Mouse (Mus musculus): Measurements from ENCODE around the gene 6330409D20Rik. TPM values are rescaled to one million over a fixed set of nuclear protein-coding genes. Genes with fewer than 3 reads are reported as not detected.

6330409D20Rik gene
- polyA plus RNA-seq, 1 experiment from 2014 or later = 3.2 TPM

DNA sequence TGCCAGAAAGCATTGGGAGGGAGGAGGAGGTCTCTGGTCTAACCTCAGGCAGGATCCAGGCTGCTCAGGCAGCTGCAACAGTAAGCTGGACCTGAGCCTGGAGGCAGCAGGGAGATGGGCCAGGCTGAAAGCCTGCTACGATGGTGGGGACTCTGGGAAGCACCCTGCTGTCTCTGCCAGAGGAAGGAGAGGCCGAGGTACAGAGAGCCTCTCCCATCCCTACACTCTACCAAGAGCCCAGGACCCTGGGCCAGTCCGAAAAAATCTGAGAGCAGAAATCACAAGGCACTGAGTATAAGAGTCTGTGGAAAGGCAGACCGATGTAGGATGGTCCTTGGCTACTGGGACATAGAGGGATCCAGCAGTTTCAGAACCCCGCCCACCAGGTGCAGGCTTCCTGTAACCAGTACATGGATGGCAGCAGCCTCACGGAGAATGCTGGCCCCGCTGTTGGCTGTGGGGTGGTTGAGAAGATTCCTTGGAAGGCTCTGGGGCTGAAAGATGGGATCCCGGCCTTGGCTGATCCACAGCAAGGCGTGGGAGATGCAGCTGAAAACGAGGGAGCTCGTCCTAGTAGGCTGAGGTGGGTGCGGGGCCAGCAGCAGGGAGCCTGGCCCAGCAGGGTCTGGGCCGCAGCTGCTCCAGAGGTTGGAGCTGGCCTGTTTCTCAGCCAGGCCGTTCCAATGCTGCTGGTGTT is 57.9 kb downstream of the 6330409D20Rik start:
- H3K9me3 ChIP-seq (ENCODE audit: control insufficient read depth, low read length) = no peaks in the 10 kb centered on the region
- H3K9ac ChIP-seq (replicated peaks; ENCODE audit: low read length) = 0 out of 2 replicates have a peak overlapping the region, but pooled peaks have one; percentile 9
- H3K4me3 ChIP-seq (replicated peaks; ENCODE audit: low read depth, low read length) = no peak overlapping the region
- 83% methylated on average over 14 of the region's 14 CpGs for WGBS
- no peaks in the 10 kb centered on the region for H3K27me3 ChIP-seq (ENCODE audit: control insufficient read depth, insufficient read depth, low read length)
- no peak overlapping the region for H3K27ac ChIP-seq (replicated peaks; ENCODE audit: low read depth, low read length)
- ATAC-seq (ENCODE audit: low FRiP score, low TSS enrichment) = no peak
- H3K4me1 ChIP-seq (ENCODE audit: control insufficient read depth, insufficient read depth, low read length) = no peaks in the 10 kb centered on the region
- H3K4me2 ChIP-seq (ENCODE audit: low read length) = no peak overlapping the region
- peaks cover 54% of the 10 kb centered on the region for H3K36me3 ChIP-seq (ENCODE audit: control insufficient read depth, insufficient read depth, low read length)
- DNase-seq = no peak

MicroRNA genes within 50 kb of the gene (microRNA counts, 519-probe panel; counts per million panel counts)
- not detected for microRNA mmu-miR-2861

Small RNAs within 50 kb of the gene (microRNA-seq; reads per million reads assigned to microRNA genes)
- gene Mir2861 = not detected
- gene Mir3960 = not detected
- gene Mir8093 = not detected

Other genes with a start within 250 kb of the 6330409D20Rik start
- gene Fam102a, start 205.7 kb downstream of the 6330409D20Rik start, polyA plus RNA-seq (2014; fragmentation: Nextera tagmentation; extraction: Ambion mirVana) = 6.9 and 7.8 TPM in 2 replicates
- 138 and 165 TPM in 2 replicates for gene Dpm2, start 170.2 kb downstream of the 6330409D20Rik start, polyA plus RNA-seq (2014; fragmentation: Nextera tagmentation; extraction: Ambion mirVana)
- gene Pip5kl1, start 166.2 kb downstream of the 6330409D20Rik start, polyA plus RNA-seq (2014; fragmentation: Nextera tagmentation; extraction: Ambion mirVana) = 7.1 and 11.5 TPM in 2 replicates
- 0.29 and 1.3 TPM in 2 replicates for gene 9430097D07Rik, start 165.3 kb downstream of the 6330409D20Rik start, polyA plus RNA-seq (2014; fragmentation: Nextera tagmentation; extraction: Ambion mirVana)
- gene St6galnac4, start 153.9 kb downstream of the 6330409D20Rik start, polyA plus RNA-seq (2014; fragmentation: Nextera tagmentation; extraction: Ambion mirVana) = 20.1 and 24.8 TPM in 2 replicates
- 7.6 and 10.2 TPM in 2 replicates for gene St6galnac6, start 141.3 kb downstream of the 6330409D20Rik start, polyA plus RNA-seq (2014; fragmentation: Nextera tagmentation; extraction: Ambion mirVana)
- gene Ak1, start 119.3 kb downstream of the 6330409D20Rik start, polyA plus RNA-seq (2014; fragmentation: Nextera tagmentation; extraction: Ambion mirVana) = 69.2 and 76.2 TPM in 2 replicates
- 13.5 and 23.8 TPM in 2 replicates for gene Eng, start 94.4 kb downstream of the 6330409D20Rik start, polyA plus RNA-seq (2014; fragmentation: Nextera tagmentation; extraction: Ambion mirVana)
- 15.3 and 15.6 TPM in 2 replicates for gene Fpgs, start 36.9 kb downstream of the 6330409D20Rik start, polyA plus RNA-seq (2014; fragmentation: Nextera tagmentation; extraction: Ambion mirVana)
- gene Cdk9, start 27.9 kb downstream of the 6330409D20Rik start, polyA plus RNA-seq (2014; fragmentation: Nextera tagmentation; extraction: Ambion mirVana) = 61.4 and 76.5 TPM in 2 replicates
- 45.8 and 45.9 TPM in 2 replicates for gene Sh2d3c, start 20.0 kb downstream of the 6330409D20Rik start, polyA plus RNA-seq (2014; fragmentation: Nextera tagmentation; extraction: Ambion mirVana)
- 50.5 and 51.1 TPM in 2 replicates for gene Tor2a, start 16.2 kb upstream of the 6330409D20Rik start, polyA plus RNA-seq (2014; fragmentation: Nextera tagmentation; extraction: Ambion mirVana)
- 0.41 and 0.80 TPM in 2 replicates for gene Ttc16, start 34.6 kb upstream of the 6330409D20Rik start, polyA plus RNA-seq (2014; fragmentation: Nextera tagmentation; extraction: Ambion mirVana)
- gene Ptrh1, start 34.8 kb upstream of the 6330409D20Rik start, polyA plus RNA-seq (2014; fragmentation: Nextera tagmentation; extraction: Ambion mirVana) = 3.5 TPM in 2 replicates
- 0.38 and 0.39 TPM in 2 replicates for gene Cfap157, start 43.4 kb upstream of the 6330409D20Rik start, polyA plus RNA-seq (2014; fragmentation: Nextera tagmentation; extraction: Ambion mirVana)
- 240 and 245 TPM in 2 replicates for gene Stxbp1, start 106.2 kb upstream of the 6330409D20Rik start, polyA plus RNA-seq (2014; fragmentation: Nextera tagmentation; extraction: Ambion mirVana)
- gene Fam129b, start 135.1 kb upstream of the 6330409D20Rik start, polyA plus RNA-seq (2014; fragmentation: Nextera tagmentation; extraction: Ambion mirVana) = 13.6 and 19.8 TPM in 2 replicates
- gene Rpl12, start 220.5 kb upstream of the 6330409D20Rik start, polyA plus RNA-seq (2014; fragmentation: Nextera tagmentation; extraction: Ambion mirVana) = 105 and 110 TPM in 2 replicates
- gene Lrsam1, start 220.6 kb upstream of the 6330409D20Rik start, polyA plus RNA-seq (2014; fragmentation: Nextera tagmentation; extraction: Ambion mirVana) = 19.8 and 20.2 TPM in 2 replicates
- gene Slc2a8, start 241.1 kb upstream of the 6330409D20Rik start, polyA plus RNA-seq (2014; fragmentation: Nextera tagmentation; extraction: Ambion mirVana) = 16.0 and 18.2 TPM in 2 replicates

Measured in midbrain, embryonic 14.5 days (tissue).